In the genomic region with DNA sequence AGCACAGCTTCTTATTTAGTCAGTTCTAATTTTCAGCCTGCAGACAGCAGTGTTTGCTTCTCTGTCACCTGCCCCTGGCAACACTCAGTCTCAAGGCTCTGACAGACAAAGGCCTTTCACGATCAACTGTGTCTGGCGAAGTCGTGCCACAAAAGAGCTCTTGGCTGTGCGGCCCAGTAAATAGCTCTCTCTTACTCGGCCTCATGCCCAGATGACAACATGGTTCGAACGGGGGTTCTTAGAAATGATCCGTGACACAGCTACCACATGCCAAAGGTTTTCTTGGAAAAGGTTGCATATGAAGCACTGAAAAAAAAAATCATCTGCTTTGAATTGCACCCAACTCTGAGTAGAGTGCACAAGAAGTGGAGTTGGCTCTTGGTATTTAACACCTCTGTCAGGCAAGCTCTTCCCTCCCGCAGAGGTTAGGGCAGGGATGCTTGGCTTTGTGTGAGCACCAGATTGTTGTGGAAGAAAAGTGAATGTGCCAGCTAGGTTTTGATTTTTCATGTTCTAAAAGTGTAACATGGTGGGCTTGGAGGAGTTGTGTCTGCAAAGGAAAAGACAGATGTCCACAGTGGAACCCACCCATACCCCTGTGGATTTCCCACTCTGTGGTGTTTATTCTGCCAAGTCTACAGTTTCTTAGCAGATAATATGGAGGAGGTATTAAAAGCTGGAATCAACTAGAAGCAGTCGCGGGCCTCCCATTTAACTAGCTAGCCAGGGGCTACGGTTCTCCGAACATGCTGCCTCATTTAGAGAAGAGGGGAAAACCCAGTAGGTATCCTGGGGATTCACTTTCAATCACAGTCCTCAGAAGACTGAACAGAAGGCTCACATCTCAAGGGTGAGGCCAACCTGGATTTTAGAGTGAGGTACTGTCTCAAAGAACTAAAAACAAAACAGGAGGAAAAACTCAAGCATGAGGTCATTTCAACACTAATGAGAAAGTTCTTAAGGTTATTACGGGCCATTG, we compare ENCODE assay signal across 19 mouse cellular contexts.
DNase-seq lines count a peak whose midpoint lies in the region; ATAC-seq lines count a peak whose summit lies in the region.
"Had no signal": no experiment of that assay in that cellular context is flagged by ENCODE, and none has a peak within 500 bp of the region (broad histone marks: within the 10 kb centered on the region; RNA-seq: fewer than 3 reads in every experiment).

No protein-coding gene starts in this region.

- H3K4me1 ChIP-seq in forebrain, embryonic 13.5 days, result no peaks in the 10 kb centered on the region
- H3K4me1 ChIP-seq in forebrain, embryonic 10.5 days, result no peaks in the 10 kb centered on the region
- 0 out of 2 replicates have a peak, but pooled peaks cover 2% of the 10 kb centered on the region for H3K4me1 ChIP-seq in forebrain, embryonic 16.5 days (replicated peaks; ENCODE audit: control insufficient read depth, insufficient read depth, low read length)
- H3K4me1 ChIP-seq: liver, embryonic 15.5 days; midbrain, embryonic 13.5 days had no signal

- H3K9ac ChIP-seq in forebrain, embryonic 13.5 days, result no peak overlapping the region
- H3K9ac ChIP-seq in forebrain, embryonic 16.5 days (replicated peaks; ENCODE audit: low read depth, low read length), result no peak overlapping the region
- H3K9ac ChIP-seq: limb, embryonic 12.5 days; liver, embryonic 15.5 days; midbrain, embryonic 13.5 days had no signal

- no peak for DNase-seq in forebrain, embryonic 10.5 days (ENCODE audit: extremely low spot score, low spot score)
- DNase-seq in layer of hippocampus, postnatal 14 days (ENCODE audit: low spot score in 2 of 2), result peak; percentile 11 to 29
- DNase-seq in layer of hippocampus, adult 9-11 months, result no peak
- peak; percentile 44 for DNase-seq in adrenal gland, postnatal 14 days
- DNase-seq in embryo, embryonic 9.5 days (ENCODE audit: extremely low spot score), result no peak
- DNase-seq: cerebellum, adult 18-20 months; kidney, adult 9 months; right cerebral cortex, adult 18-20 months; spleen, adult 18-20 months; thymus, adult 2 months had no signal

- no peaks in the 10 kb centered on the region for H3K27me3 ChIP-seq in forebrain, embryonic 13.5 days
- H3K27me3 ChIP-seq in forebrain, embryonic 10.5 days (ENCODE audit: poor library complexity, severe bottlenecking), result no peaks in the 10 kb centered on the region
- no peaks in the 10 kb centered on the region for H3K27me3 ChIP-seq in forebrain, embryonic 16.5 days (replicated peaks; ENCODE audit: control insufficient read depth, insufficient read depth, low read length)
- H3K27me3 ChIP-seq: limb, embryonic 12.5 days; liver, embryonic 15.5 days; midbrain, embryonic 13.5 days had no signal

- peak overlapping the region; percentile 15; the same call in 1 of the 2 replicates for H3K27ac ChIP-seq in forebrain, embryonic 13.5 days
- no peak overlapping the region for H3K27ac ChIP-seq in forebrain, embryonic 10.5 days
- H3K27ac ChIP-seq in forebrain, embryonic 16.5 days (ENCODE audit: low read length), result peak overlapping the region; percentile 29
- H3K27ac ChIP-seq: left cerebral cortex, adult 2 months; limb, embryonic 12.5 days; liver, embryonic 15.5 days; midbrain, embryonic 13.5 days had no signal

- H3K9me3 ChIP-seq in forebrain, embryonic 13.5 days (replicated peaks), result 0 out of 2 replicates have a peak, but pooled peaks cover 9% of the 10 kb centered on the region
- peaks cover 15% of the 10 kb centered on the region; the same call in 1 of the 2 replicates for H3K9me3 ChIP-seq in forebrain, embryonic 10.5 days
- peaks cover 6% of the 10 kb centered on the region for H3K9me3 ChIP-seq in forebrain, embryonic 16.5 days (ENCODE audit: control insufficient read depth, low read length)
- H3K9me3 ChIP-seq: liver, embryonic 15.5 days had no signal

- ATAC-seq in forebrain, embryonic 13.5 days, result peak; percentile 69; the same call in 1 of the 2 replicates
- ATAC-seq in forebrain, embryonic 16.5 days, result peak; percentile 88
- ATAC-seq: activated CD4-positive, CD25-positive, alpha-beta regulatory T cell, adult 4 months; lung, postnatal 0 days; midbrain, embryonic 13.5 days; Patski had no signal

- H3K36me3 ChIP-seq in forebrain, embryonic 13.5 days (ENCODE audit: poor library complexity, severe bottlenecking), result no peaks in the 10 kb centered on the region
- no peaks in the 10 kb centered on the region for H3K36me3 ChIP-seq in forebrain, embryonic 10.5 days (replicated peaks)
- no peaks in the 10 kb centered on the region for H3K36me3 ChIP-seq in forebrain, embryonic 16.5 days (ENCODE audit: control insufficient read depth, insufficient read depth)
- H3K36me3 ChIP-seq: limb, embryonic 12.5 days; liver, embryonic 15.5 days; midbrain, embryonic 13.5 days had no signal

- H3K4me2 ChIP-seq in forebrain, embryonic 13.5 days, result no peak overlapping the region
- H3K4me2 ChIP-seq in forebrain, embryonic 16.5 days (ENCODE audit: low read length), result no peak overlapping the region
- H3K4me2 ChIP-seq: limb, embryonic 12.5 days; liver, embryonic 15.5 days; midbrain, embryonic 13.5 days had no signal

- 64% methylated on average over 14 of the region's 14 CpGs for WGBS in forebrain, embryonic 13.5 days
- WGBS in forebrain, embryonic 10.5 days, result 89% methylated on average over 14 of the region's 14 CpGs
- 38% methylated on average over 14 of the region's 14 CpGs for WGBS in forebrain, embryonic 16.5 days

- H3K4me3 ChIP-seq in forebrain, embryonic 13.5 days, result no peak overlapping the region
- H3K4me3 ChIP-seq in forebrain, embryonic 10.5 days, result no peak overlapping the region
- H3K4me3 ChIP-seq in forebrain, embryonic 16.5 days (replicated peaks; ENCODE audit: low read length), result no peak overlapping the region
- H3K4me3 ChIP-seq: left cerebral cortex, adult 2 months; limb, embryonic 12.5 days; liver, embryonic 15.5 days; midbrain, embryonic 13.5 days had no signal

Comparison
In these comparisons a context has a peak if more than half of its experiments do, and no peak if none do; other contexts are left out.
1. DNase-seq: peak in layer of hippocampus, postnatal 14 days (2 of 2) and adrenal gland, postnatal 14 days (single experiment); none in forebrain, embryonic 10.5 days (single experiment), layer of hippocampus, adult 9-11 months (single experiment) and embryo, embryonic 9.5 days (single experiment).